Mouse (Mus musculus) limb, embryonic 11.5 days (tissue): ENCODE measurements around the gene Ctps. TPM values are rescaled to one million over a fixed set of nuclear protein-coding genes. Genes with fewer than 3 reads are reported as not detected.
"Not testable (repeated sequence)": the region's sequence is repeated elsewhere in the genome, so short reads cannot be mapped to it uniquely, and the experiment has no call there.

Experiments
- ATAC-seq: fragments of 200-750 bp; cut with Nextera tagmentation; 2 replicates; pipeline ENCODE4 v1.8.0; 2017; ENCODE audit warnings: low read depth; ENCODE audit not compliant: insufficient number of reproducible peaks, low FRiP score, low TSS enrichment
- DNase-seq: peaks from one replicate; pipeline ENCODE4 v3.0.0-alpha.2; 2015; ENCODE audit warnings: low spot score
- H3K27ac ChIP-seq: fragments of 300-500 bp; sonication (generic); replicated peaks from 2 replicates; pipeline ENCODE4 v1.5.1; 2014; ENCODE audit warnings: low read depth, mild to moderate bottlenecking, low read length
- H3K27me3 ChIP-seq: fragments of 300-500 bp; sonication (generic); 2 replicates; pipeline ENCODE4 v1.6.1; 2014; ENCODE audit warnings: mild to moderate bottlenecking, low read length, mixed read lengths; ENCODE audit not compliant: control insufficient read depth, insufficient read depth
- H3K36me3 ChIP-seq: fragments of 300-500 bp; sonication (generic); 2 replicates; pipeline ENCODE4 v1.6.1; 2014; ENCODE audit warnings: mild to moderate bottlenecking, low read length, moderate library complexity, mixed read lengths; ENCODE audit not compliant: control insufficient read depth, insufficient read depth
- H3K4me1 ChIP-seq: fragments of 300-500 bp; sonication (generic); 2 replicates; pipeline ENCODE4 v1.6.1; 2014; ENCODE audit warnings: low read length, mixed read lengths; ENCODE audit not compliant: control insufficient read depth, insufficient read depth
- H3K4me2 ChIP-seq: fragments of 300-500 bp; sonication (generic); 2 replicates; pipeline ENCODE4 v1.6.1; 2014; ENCODE audit warnings: low read depth, mild to moderate bottlenecking, moderate library complexity; ENCODE audit not compliant: severe bottlenecking
- H3K4me3 ChIP-seq: fragments of 300-500 bp; sonication (generic); 2 replicates; pipeline ENCODE4 v1.5.1; 2014; ENCODE audit warnings: low read depth, low read length
- H3K9ac ChIP-seq: fragments of 300-500 bp; sonication (generic); 2 replicates; pipeline ENCODE4 v1.6.1; 2014; ENCODE audit warnings: mild to moderate bottlenecking, low read length
- H3K9me3 ChIP-seq: fragments of 300-500 bp; sonication (generic); 2 replicates; pipeline ENCODE4 v1.6.1; 2016; ENCODE audit warnings: low read length; ENCODE audit not compliant: control insufficient read depth
- WGBS: fragments of 180-500 bp; shearing (Covaris S2); extraction: QIAGEN DNeasy Blood & Tissue Kit; methylation state at CpG from one replicate; pipeline ENCODE4 v1.1.7; 2014; 5-methylcytosine and 5-hydroxymethylcytosine counted together
- polyA plus RNA-seq: library from polyadenylated mRNA; unstranded; fragments of >200 nt; fragmentation: Nextera tagmentation; extraction: Ambion mirVana; gene quantifications from 2 replicates; pipeline ENCODE4 v1.2.1, GENCODE M21; 2014

The Ctps gene
- polyA plus RNA-seq, 1 experiment from 2014 or later: 138 TPM

DNA sequence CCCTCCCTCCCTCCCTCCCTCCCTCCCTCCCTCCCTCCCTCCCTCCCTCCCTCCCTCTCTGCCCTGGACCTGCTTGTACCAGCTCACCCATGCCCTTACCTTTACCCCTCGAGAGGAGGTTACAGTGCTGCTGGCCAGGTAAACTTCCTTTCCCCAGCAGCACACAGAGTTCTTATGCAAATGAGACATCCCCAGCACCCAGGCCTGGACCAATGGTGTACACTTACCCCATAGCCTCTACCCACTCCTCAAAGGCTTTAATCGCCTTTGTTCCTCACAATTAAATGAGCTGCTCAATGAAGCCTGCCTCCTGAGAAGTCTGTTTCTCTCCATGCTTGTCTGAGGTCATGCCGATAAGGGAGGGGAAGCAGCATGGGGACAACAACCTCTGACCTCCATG, 36.9 kb upstream of the Ctps start:
- Histone ChIP-seq H3K9ac (no peak overlapping the region), H3K4me1 (no peaks in the 10 kb centered on the region), H3K27ac (no peak overlapping the region), H3K4me2 (no peak overlapping the region), H3K9me3 (no peaks in the 10 kb centered on the region), H3K27me3 (no peaks in the 10 kb centered on the region), H3K36me3 (no peaks in the 10 kb centered on the region), H3K4me3 (no peak overlapping the region)
- ATAC-seq (no peak), DNase-seq (no peak)
- WGBS: 56% methylated on average over 3 of the region's 3 CpGs

DNA sequence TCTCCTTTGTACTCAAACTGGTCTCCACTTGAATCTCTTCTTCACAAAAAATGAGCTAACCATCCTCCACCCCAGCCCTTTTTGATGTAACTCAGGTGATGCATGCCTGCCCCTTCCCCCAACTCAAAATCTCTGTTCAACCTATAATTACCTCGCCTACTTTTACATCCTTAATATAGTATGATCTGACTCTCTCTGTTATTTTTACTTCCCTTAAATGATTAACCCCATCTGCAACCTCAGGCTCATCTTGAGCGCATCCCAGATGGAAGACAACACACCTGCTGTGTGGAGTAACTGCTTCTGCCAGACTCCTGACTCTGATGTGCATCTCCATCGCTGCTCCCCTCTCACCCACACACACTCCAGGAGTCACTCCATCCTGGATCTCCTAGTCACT, 32.6 kb upstream of the Ctps start:
- Histone ChIP-seq H3K4me3 (no peak overlapping the region), H3K9me3 (no peaks in the 10 kb centered on the region), H3K36me3 (no peaks in the 10 kb centered on the region), H3K27me3 (no peaks in the 10 kb centered on the region), H3K9ac (no peak overlapping the region), H3K4me2 (no peak overlapping the region), H3K27ac (no peak overlapping the region), H3K4me1 (no peaks in the 10 kb centered on the region)
- 77% methylated on average over 3 of the region's 3 CpGs for WGBS
- ATAC-seq (no peak), DNase-seq (no peak)

DNA sequence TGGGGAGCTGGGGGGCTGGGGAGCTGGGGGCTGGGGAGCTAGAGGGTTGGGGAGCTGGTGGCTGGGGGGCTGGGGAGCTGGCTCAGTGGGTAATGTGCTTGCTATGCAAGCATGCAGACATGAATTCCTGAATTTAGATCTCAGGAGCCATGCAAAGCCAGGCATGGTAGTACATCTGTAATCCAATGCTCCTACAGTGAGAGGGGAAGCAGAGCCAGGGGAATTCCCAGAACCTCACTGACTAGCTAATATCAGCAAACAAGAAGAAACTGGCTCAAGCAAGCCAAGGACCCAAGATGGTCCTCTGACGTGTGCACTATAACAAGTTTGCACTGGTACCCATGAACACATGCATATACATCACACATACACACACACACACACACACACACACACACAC, 31.7 kb upstream of the Ctps start:
- Histone ChIP-seq H3K4me1 (no peaks in the 10 kb centered on the region), H3K27ac (no peak overlapping the region), H3K9ac (no peak overlapping the region), H3K9me3 (no peaks in the 10 kb centered on the region), H3K36me3 (no peaks in the 10 kb centered on the region), H3K4me3 (no peak overlapping the region), H3K27me3 (no peaks in the 10 kb centered on the region), H3K4me2 (no peak overlapping the region)
- ATAC-seq (no peak), DNase-seq (no peak)
- WGBS: 100% methylated on average over 1 of the region's 1 CpGs

DNA sequence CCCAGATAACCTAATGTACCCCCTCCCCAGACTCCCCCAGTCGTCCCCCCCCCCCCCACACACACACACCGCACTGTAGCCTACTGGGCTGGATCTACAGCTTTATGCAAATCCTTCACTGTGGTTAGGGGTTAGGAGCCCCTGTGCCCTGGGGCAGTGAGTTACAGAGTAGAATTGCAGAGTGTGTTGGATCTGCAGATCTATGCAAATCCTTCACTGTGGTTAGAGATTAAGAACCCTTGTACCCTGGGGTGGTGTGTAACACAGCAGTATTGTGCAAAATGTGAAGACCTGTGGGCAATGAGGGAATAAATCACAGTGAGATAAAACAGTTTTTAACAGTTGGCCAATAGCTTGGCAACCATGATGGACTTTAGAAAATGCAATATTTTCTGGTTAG, 28.8 kb upstream of the Ctps start:
- no peaks in the 10 kb centered on the region for H3K36me3 ChIP-seq
- ATAC-seq (no peak), DNase-seq (no peak)
- H3K9me3 ChIP-seq: no peaks in the 10 kb centered on the region
- H3K4me3 ChIP-seq: no peak overlapping the region
- H3K27me3 ChIP-seq: no peaks in the 10 kb centered on the region
- H3K27ac ChIP-seq: no peak overlapping the region
- no peak overlapping the region for H3K9ac ChIP-seq
- 25% methylated on average over 2 of the region's 2 CpGs for WGBS
- no peak overlapping the region for H3K4me2 ChIP-seq
- no peaks in the 10 kb centered on the region for H3K4me1 ChIP-seq

DNA sequence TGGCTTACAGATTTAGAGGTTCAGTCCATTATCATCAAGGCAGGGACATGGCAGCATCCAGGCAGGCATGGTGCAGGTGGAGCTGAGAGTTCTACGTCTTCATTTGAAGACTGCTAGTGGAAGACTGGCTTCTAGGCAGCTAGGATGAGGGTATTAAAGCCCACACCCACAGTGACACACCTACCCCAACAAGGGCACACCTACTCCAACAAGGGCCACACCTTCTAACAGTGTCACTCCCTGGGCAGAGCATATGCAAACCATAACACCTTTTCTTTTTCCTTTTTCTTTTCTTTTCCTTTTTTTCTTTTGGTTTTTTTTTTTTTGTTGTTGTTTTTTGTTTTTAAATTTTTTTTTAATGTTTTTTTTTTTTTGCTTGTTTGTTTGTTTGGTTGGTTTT, 26.1 kb upstream of the Ctps start:
- not testable (repeated sequence) for H3K4me2 ChIP-seq, H3K9ac ChIP-seq, H3K27ac ChIP-seq, H3K4me1 ChIP-seq, H3K9me3 ChIP-seq, H3K27me3 ChIP-seq, DNase-seq, H3K36me3 ChIP-seq, H3K4me3 ChIP-seq, ATAC-seq
- 82% methylated on average over 1 of the region's 1 CpGs for WGBS

DNA sequence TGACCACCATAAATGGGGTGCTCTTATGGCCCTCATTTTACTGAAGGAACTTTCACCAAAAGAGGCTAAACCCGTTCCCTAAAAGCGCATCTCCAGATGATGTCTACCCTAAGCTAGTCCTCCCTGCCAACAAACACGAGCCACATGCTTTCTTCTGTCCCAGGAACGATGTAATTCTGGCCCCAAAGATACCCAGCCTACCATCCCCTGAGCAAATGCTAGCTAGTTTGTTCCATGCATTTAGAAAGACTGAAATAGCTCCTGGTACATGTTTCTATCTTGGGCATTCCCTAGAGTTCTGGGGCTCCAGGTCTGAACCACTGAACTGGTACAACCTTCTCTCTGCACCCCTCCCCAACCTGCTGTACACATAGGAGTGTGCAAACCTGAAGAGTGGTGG, 20.9 kb upstream of the Ctps start:
- H3K36me3 ChIP-seq: no peaks in the 10 kb centered on the region
- no peak for DNase-seq
- 0 out of 2 replicates have a peak, but pooled peaks cover 10% of the 10 kb centered on the region for H3K27me3 ChIP-seq
- no peak overlapping the region for H3K4me3 ChIP-seq
- no peak overlapping the region for H3K9ac ChIP-seq
- H3K4me1 ChIP-seq: no peaks in the 10 kb centered on the region
- no peak overlapping the region for H3K4me2 ChIP-seq
- no peak overlapping the region for H3K27ac ChIP-seq
- H3K9me3 ChIP-seq: no peaks in the 10 kb centered on the region
- WGBS: 84% methylated on average over 4 of the region's 4 CpGs
- ATAC-seq: no peak

DNA sequence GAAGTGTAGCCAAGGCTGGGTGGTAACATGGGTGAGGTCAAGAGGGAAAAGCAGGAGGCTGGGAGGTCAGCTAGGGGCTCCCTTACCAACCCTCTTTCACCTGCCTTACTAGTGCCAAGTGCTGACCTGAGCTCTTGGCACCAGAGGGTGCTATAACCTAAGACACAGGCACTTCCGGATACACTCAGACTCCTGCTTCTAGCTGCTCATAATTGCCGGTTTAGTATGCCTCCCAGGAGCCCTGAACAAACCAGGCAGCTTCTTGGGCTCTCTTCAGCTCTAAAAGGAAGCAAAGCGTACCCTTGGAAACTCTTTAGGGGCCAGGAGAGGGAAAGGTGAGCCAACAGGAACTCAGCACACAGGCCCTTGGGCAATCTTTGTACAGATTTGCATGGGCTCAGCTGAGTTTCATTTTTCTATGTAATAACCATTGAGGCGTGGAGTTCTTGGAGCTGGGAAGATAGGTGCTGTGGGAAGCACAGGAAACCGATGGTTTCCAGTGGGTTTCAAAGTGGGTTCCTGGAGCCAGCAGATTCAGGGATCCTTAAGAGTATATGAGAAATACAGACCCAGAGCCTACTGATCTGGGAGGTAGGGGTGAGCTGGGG, 19.8 kb upstream of the Ctps start:
- DNase-seq (peak; percentile 80), ATAC-seq (no peak; the same call in 1 of the 2 replicates)
- H3K4me3 ChIP-seq: no peak overlapping the region
- no peaks in the 10 kb centered on the region for H3K36me3 ChIP-seq
- no peak overlapping the region for H3K4me2 ChIP-seq
- 0 out of 2 replicates have a peak, but pooled peaks cover 10% of the 10 kb centered on the region for H3K27me3 ChIP-seq
- H3K4me1 ChIP-seq: no peaks in the 10 kb centered on the region
- H3K9ac ChIP-seq: no peak overlapping the region
- no peak overlapping the region for H3K27ac ChIP-seq
- 32% methylated on average over 5 of the region's 5 CpGs for WGBS
- no peaks in the 10 kb centered on the region for H3K9me3 ChIP-seq

DNA sequence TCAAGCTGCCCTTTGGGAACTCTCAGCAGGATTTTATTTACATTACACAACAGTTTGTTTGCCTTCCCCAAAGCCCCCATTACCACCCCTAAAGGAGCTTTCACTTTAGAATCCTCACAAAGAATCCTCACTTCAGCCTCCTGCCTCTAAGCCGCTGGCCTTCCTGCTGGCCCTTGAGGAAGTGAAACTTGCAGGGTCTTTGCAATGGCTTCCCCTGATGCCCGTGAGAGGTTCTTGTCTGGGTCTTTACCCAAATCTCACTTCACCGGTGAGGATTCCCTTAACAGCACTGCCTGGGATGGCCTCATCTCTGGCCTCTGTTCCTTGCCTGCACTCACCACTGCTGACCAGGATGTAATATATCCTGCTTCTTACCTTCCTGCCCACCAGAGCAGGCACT, 19.0 kb upstream of the Ctps start:
- H3K36me3 ChIP-seq: no peaks in the 10 kb centered on the region
- H3K27ac ChIP-seq: no peak overlapping the region
- H3K9me3 ChIP-seq: no peaks in the 10 kb centered on the region
- no peak overlapping the region for H3K4me2 ChIP-seq
- WGBS: 16% methylated on average over 3 of the region's 3 CpGs
- no peaks in the 10 kb centered on the region for H3K4me1 ChIP-seq
- ATAC-seq: no peak
- DNase-seq: no peak
- H3K27me3 ChIP-seq: 0 out of 2 replicates have a peak, but pooled peaks cover 10% of the 10 kb centered on the region
- H3K4me3 ChIP-seq: no peak overlapping the region
- H3K9ac ChIP-seq: no peak overlapping the region

DNA sequence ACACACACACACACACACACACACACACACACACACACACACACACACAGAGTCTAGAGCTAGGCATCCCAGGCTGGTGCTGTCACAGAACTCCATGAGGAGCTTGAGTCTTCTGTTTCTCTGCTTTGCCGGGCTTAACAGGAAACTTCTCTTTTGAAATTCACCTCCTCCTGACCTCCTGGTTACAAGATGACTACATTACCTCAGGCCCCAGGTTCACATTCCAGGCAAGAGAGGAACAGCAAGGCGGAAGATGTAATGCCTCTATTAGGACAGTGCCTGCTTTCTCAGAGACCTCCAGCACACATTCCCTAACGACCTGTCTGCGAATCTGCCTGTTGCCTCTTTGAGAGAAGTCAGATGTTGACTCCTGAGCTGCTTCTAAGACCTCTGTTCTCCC, 18.4 kb upstream of the Ctps start, which contains the start of gene Gm8439:
Gene Gm8439 (plus strand): TSS at position 301 of the 400 bp plus-strand sequence.
- H3K27ac ChIP-seq: no peak within 1 kb of the TSS
- H3K4me1 ChIP-seq: no peaks in the 10 kb centered on the region
- WGBS: 21% methylated on average over 4 of the region's 4 CpGs
- DNase-seq (no peak), ATAC-seq (no peak)
- no peak within 1 kb of the TSS for H3K9ac ChIP-seq
- 0 out of 2 replicates have a peak, but pooled peaks cover 10% of the 10 kb centered on the region for H3K27me3 ChIP-seq
- H3K4me3 ChIP-seq: no peak within 1 kb of the TSS
- no peak within 1 kb of the TSS for H3K4me2 ChIP-seq
- H3K9me3 ChIP-seq: no peaks in the 10 kb centered on the region
- no peaks in the 10 kb centered on the region for H3K36me3 ChIP-seq
